Mouse (Mus musculus) layer of hippocampus, adult 9-11 months (tissue): ENCODE results near the gene Traf2.
"Not testable (repeated sequence)": the region's sequence is repeated elsewhere in the genome, so short reads cannot be mapped to it uniquely, and the experiment has no call there.

ENCODE experiments used
- DNase-seq: peaks from one replicate; pipeline ENCODE4 v3.0.0; 2022

Gene Traf2

DNA sequence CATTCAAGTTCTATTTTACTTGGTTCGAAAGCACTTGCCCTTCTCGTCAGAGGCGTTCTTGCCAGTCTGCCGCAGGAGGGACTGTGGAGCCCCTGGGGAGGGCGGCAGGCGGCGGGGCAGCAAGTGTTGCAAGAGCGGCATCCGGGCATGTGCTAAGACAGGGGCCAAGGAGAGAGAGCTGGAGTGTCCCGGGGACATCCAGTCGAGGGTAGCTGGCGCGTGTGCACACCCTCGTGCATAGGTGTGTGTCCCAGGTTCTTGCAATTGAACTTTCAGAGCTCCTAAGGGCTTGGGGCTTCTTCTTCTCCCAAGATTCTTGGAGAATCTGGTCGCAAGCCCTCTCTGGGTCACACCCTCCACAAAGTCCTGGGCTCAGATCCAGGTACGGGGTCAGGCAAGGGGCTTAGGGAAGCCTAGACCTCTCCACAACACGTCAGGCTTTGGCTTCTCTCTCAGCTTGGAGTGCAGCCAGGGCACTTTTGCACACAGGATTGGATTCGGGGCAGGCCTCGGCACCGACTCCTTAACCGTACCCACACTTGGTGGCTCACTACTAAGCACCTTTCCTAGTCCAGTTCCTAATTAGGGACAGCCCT lies 28.8 kb upstream of the Traf2 start:
- DNase-seq, result peak; percentile 56

GRCm38 (mm10) chr2:25574579-25575431 lies 28.1 kb upstream of the Traf2 start, which contains the start of the genes Mamdc4 and Phpt1:
TSS of gene Mamdc4 (minus strand) at chr2:25574845.
TSS of gene Phpt1 (minus strand) at chr2:25575224.
- peak; percentile 99 for DNase-seq

GRCm38 (mm10) chr2:25574136-25574535 lies 27.4 kb upstream of the Traf2 start:
- DNase-seq, result peak; percentile 48

DNA sequence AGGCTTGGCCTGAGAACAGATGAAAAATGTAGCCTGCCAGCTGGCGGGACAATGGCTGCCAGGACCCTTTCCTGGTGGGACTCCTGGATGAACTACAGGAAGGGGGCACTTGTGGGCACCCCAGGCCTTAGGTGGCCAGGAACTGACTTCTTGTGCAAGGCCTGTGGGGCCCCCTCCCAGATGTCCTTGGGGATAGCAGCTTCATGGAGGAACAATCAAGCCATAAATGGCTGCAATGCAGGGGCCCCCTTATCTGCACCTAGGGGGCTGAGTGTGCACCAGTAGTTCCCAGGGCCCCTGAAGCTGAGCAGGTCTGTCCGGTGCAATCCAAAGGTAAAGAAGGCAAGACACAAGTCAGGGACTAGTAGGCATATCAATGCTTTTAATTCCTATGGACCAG lies 26.3 kb upstream of the Traf2 start:
- no peak for DNase-seq

DNA sequence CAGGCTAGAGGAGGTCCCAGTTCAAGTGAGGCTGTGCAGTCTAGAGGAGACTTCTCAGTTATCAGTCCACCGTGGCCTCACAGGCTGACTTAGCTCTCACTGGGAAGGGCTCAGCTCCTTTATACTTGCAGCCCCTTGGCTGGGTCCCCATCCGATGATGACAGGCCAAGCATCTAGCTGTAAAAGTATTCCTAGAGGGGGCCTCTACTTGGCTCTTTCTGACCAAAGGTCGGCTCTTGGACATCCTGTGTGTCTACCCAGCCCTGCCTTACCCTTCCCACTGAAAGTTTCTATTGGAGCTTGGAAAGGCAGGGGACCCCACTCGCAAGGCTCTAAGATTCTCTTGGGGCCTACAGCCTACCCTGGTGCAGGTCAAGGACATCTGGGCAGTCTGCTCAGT lies 24.5 kb upstream of the Traf2 start:
- no peak for DNase-seq

DNA sequence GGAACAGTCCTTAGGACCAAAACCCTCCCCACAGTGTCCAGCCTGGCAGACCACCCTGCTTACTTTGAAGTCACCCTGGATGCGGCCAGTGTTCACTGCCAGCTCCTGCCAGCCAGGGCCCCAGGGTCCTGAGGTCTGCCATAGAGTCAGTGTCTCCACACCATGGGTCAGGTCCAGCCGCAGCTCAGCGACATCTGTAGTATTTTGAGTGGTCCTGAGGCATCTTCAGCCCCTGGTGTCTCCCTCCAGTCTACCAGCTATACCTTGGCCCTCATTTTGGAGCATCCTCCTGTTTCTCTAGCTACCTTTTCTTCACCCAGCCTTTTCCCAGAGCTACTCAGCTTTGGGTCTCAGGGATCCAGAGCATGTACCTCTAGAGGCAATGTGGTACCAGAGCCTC lies 22.6 kb upstream of the Traf2 start:
- no peak for DNase-seq

GRCm38 (mm10) chr2:25568473-25569019 lies 21.8 kb upstream of the Traf2 start:
- DNase-seq, result no peak

DNA sequence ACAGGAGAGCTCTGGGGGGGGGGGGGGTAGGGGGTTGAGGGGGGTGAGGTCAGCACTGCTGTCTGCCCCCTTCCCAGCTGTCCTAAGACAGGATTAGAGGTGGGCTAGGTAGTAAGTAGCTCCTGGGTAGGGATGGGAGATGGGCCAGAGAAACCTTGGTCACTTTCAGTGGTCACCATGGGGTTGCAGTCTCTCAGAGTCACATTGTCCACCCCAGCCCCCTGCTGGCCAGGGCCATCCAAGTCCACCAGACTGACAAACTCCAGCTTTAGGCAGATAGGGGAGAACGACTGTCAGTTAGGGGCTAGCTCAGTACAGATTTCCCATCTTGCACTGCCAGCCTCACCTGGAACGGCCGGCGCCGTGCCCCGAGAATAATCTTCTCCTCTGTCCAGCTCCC lies 19.8 kb upstream of the Traf2 start:
- no peak for DNase-seq

DNA sequence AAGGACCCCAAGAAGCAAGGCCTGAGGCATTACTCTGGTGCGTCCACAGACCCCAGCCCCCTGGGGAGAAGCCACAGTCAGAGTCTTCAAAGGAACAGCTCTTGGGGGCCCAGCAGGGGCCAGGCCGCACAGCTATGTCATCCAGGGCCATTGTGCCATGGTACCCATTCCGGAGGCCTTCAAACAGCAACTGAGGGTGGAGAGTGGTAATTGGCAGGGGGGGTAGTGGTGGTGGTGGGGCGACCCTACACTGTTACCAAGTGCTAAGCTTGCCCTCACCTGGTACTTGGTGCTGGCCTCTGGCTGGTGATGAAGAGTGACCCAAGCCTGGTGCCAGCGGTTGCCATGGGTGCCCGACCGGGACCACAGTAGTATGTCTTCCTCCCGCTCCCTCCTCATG lies 19.0 kb upstream of the Traf2 start:
- DNase-seq, result no peak

GRCm38 (mm10) chr2:25561946-25562345 lies 15.2 kb upstream of the Traf2 start:
- no peak for DNase-seq

GRCm38 (mm10) chr2:25560551-25560950 lies 13.8 kb upstream of the Traf2 start:
- DNase-seq, result no peak

DNA sequence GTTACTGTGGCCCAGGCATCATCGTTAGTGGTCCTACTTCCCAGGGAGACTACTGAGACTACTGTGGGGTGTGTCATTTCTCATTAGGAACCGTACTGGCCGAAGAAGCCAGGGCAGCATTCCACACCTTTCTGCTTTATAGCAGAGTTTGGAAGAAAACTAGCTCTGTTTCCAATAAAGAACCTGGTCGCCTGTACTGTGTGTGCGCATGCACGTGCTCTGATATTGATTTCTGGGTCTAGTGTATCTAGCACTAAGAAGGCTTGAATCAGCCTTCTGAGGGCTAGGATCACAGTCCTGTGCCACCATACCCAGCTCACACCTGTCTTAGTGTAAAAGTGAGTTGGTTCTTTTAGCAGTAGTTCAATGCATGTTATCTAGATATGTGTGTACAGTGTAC lies 12.0 kb upstream of the Traf2 start:
- DNase-seq, result no peak

GRCm38 (mm10) chr2:25557964-25558360 lies 11.2 kb upstream of the Traf2 start:
- no peak for DNase-seq

DNA sequence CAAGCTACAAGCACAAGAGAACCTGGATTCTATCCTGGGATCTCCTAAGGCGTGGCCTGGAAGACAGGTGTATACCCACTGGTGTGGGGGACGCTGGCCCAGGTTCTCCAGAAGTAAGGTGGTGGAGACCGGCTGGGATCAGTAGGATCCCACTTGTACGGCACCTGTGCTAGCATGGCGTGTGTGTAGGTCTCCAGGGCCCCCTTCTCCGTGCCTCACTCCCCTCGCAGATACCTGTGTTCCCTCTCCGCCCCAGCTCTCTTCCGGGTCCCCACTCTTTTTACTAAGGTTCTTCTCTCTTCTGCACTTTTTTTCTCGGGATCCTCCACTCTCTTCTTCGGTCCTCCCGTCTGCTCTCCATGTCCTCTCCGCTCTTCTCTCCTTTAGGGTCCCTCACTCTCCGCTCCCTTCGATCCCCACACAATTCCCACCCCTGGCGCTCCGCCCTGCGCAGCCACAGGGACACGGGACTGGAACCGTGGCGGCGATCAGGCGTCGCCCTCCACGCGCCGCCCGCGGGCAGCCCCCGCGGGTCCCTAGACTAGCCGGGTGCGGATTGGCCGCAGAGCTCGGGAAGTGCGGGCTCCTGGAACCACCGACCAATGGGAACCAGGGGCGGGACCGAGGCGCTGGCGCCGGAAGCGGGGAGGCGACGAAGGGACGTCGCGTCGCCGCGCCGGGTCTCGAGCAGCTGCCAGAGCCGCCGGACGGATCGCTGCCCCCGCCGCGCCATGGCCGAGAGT lies 10.7 kb upstream of the Traf2 start, which contains the start of gene Edf1:
TSS of gene Edf1 (plus strand) at position 627 of the 743 bp plus-strand sequence.
- DNase-seq, result peak; percentile 95

DNA sequence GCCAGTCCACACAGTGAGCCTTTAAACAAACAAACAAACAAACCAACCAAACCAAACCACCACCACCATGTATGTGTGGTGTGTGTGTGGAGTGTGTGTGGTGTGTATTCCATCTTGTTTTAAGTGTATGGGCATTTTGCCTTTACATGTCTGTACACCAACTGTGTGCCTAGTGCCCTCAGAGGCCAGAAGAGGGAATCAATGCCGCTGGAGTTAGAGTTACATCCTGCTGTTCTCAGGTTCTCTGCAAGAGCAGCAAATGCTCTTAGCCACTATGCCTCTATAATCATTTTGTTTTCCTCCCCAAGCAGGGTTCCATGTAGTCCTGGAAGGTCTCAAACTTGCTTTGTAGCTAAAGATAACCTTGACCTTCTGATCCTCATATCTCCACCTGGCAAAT lies 9.6 kb upstream of the Traf2 start:
- DNase-seq, result no peak

- not testable (repeated sequence) for DNase-seq
Observed at GRCm38 (mm10) chr2:25555479-25555878, 8.7 kb upstream of the Traf2 start.

- DNase-seq, result not testable (repeated sequence)
Observed at GRCm38 (mm10) chr2:25553171-25553786, 6.5 kb upstream of the Traf2 start.

GRCm38 (mm10) chr2:25551186-25551585 lies 4.4 kb upstream of the Traf2 start:
- peak; percentile 42 for DNase-seq

DNA sequence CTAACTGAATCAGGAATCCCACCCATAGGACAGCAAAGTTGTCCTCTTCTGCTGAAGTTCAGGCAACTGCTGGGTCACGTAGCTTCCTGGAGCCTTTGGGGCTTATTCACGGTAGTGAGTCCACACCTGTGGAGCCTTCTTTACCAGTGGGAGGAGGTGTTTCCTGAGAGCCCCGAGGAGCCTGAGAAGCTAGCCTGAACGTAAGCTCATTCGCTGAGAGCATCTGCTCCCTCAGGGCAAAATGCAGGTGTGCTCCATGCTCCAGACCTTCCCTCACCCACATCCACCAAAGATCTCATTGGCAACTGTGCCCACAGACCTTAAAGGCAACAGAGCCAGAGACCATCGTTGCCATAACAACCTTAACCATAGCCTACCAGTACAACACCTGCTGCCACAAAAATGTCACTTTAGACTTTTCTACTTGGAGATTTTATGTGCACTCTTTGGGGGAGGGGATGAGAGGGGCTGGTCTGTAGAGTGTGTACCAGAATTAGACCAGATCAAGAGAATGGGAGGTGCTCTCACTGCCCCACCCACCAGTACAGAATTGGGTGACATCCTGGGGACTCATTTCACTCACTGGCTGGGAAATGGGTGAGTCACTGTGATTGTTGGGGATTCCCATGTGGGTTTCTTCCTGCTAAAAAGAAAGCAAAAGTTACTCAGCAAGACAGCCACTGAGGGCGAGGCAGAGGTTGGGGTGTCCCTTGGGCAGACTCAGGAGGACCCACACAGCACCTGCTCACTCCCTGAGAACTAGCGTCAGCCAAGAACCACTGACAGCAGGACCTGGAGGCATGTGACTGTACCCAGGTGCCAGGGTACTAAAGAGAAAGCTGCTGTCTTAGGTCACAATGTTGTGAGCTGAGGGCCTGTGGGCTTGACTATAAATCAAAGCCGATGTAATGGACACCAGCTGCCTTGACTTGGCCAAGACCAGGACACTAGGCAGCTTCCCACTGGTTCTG lies 2.6 kb upstream of the Traf2 start:
- no peak for DNase-seq

DNA sequence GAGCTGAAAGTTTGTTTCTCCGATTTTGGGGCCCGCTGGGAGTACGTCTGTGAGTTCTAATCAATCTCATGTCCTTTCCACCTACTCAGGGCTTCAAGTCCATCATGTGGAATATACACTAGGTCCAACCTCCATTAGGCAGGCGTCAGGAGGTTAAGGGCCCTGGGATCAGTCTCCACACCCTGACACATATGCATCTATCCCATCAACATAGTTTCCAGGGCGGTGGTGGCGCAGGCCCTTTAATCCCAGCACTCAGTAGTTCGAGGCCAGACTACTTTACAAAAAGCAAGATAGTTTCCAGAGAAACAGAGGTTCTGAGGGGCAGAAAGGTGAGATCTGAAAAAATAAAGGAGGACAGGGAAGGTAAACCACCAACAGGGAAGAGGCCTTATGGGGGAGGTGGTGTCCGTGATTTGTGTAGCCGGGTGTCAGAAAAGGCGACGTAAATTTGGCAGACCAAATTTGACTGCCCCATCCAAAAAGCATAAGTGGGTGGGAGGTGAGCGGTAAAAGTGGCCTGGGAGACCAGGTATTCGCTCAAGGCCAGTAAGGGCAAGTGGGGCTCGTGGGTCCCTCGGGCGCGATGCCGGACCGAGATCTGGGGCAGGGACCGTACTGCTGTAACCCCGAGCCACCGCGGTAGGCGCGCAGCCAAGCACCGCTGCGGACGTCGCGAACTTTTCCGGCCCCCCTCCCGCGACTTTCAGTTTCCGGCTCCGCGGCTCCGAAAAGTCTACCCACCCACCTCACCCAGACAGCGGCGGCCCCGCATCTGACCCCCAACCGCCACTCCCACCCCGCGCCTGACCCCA lies 537 bp downstream of the Traf2 start:
- peak; percentile 40 for DNase-seq
